Mouse (Mus musculus) Patski (cell line): ENCODE data around the gene Rere. TPM values are rescaled to one million over a fixed set of nuclear protein-coding genes. Genes with fewer than 3 reads are reported as not detected.

Experiments
- ATAC-seq: fragments of 100-300 bp; one replicate; pipeline ENCODE4 v1.8.0; 2021
- CTCF ChIA-PET: fragments of 350-600 bp; sonication (Branson Sonifier 250); formaldehyde crosslinking; loops from one replicate; lab custom pipeline; 2022; ENCODE audit warnings: inconsistent platforms; lab: Charles Lee
- POLR2A ChIA-PET: fragments of 350-600 bp; sonication (Branson Sonifier 250); formaldehyde crosslinking; loops from one replicate; lab custom pipeline; 2022; ENCODE audit warnings: antibody characterized with exemption, inconsistent platforms; lab: Charles Lee
- DNase-seq: peaks from one replicate; pipeline ENCODE4 v3.0.0-alpha.2; 2011; ENCODE audit warnings: low read depth, low spot score
- H3K27me3 ChIP-seq: fragments of 371-371 bp; one replicate; pipeline ENCODE4 v1.5.1; 2021
- CTCF ChIP-seq: fragments of 100-300 bp; IDR thresholded peaks from one replicate; pipeline ENCODE4 v1.5.1; 2021
- in situ Hi-C: fragments of 300-500 bp; cut with MboI; formaldehyde crosslinking; loops from 3 replicates; pipeline ENCODE4 v1.11.1; 2018; ENCODE audit warnings: low pct_unique_long_range_greater_than_20kb, mixed read lengths
- polyA plus RNA-seq: library from polyadenylated mRNA; unstranded; gene quantifications from one replicate; pipeline ENCODE4 v1.2.3, GENCODE M21; 2021

The Rere gene
- polyA plus RNA-seq, 1 experiment from 2014 or later = 155 TPM

GRCm38 (mm10) chr4:150570793-150571192 lies 289.3 kb downstream of the Rere start:
- ATAC-seq (no peak), DNase-seq (no peak)
- in situ Hi-C loops = no loop called here
- CTCF ChIA-PET = interaction anchor here (0.8 to 1.3 kb wide), 2 partner anchors 11 to 27 kb away, joined by 3 read pairs; no protein-coding TSS in a partner anchor
- POLR2A ChIA-PET = interaction anchor here (0.6 to 2.1 kb wide), 5 partner anchors 8 to 831 kb away, joined by 3 to 13 read pairs (median 4); no protein-coding TSS in a partner anchor
- TF ChIP-seq CTCF = no peak
- H3K27me3 ChIP-seq = no peaks in the 10 kb centered on the region

- no peak for TF ChIP-seq CTCF
- ChIA-PET CTCF (interaction anchor here (0.7 to 1.3 kb wide), 2 partner anchors 15 to 18 kb away, joined by 3 to 4 read pairs; no protein-coding TSS in a partner anchor), POLR2A (no interaction called here)
- ATAC-seq (no peak), DNase-seq (no peak)
- H3K27me3 ChIP-seq = no peaks in the 10 kb centered on the region
- in situ Hi-C loops = no loop called here
These were observed 290.8 kb downstream of the Rere start for GRCm38 (mm10) chr4:150572104-150572691.

GRCm38 (mm10) chr4:150572938-150573337 lies 291.5 kb downstream of the Rere start:
- H3K27me3 ChIP-seq = no peaks in the 10 kb centered on the region
- in situ Hi-C loops = no loop called here
- no peak for DNase-seq
- TF ChIP-seq CTCF = no peak
- ChIA-PET POLR2A (no interaction called here), CTCF (no interaction called here)
- ATAC-seq = no peak

- POLR2A ChIA-PET = interaction anchor here (1.0 to 1.2 kb wide), 3 partner anchors 26 to 36 kb away, joined by 3 read pairs; no protein-coding TSS in a partner anchor
- TF ChIP-seq CTCF = no peak
- CTCF ChIA-PET = interaction anchor here (1.2 kb wide), 1 partner anchor 50 kb away, joined by 3 read pairs; no protein-coding TSS in a partner anchor
- DNase-seq = no peak
- H3K27me3 ChIP-seq = no peaks in the 10 kb centered on the region
- no peak for ATAC-seq
- in situ Hi-C loops = no loop called here
These were observed 294.1 kb downstream of the Rere start for GRCm38 (mm10) chr4:150575363-150576092.

GRCm38 (mm10) chr4:150576339-150576738 lies 294.9 kb downstream of the Rere start:
- ChIA-PET CTCF (interaction anchor here (1.2 kb wide), 1 partner anchor 49 kb away, joined by 3 read pairs; no protein-coding TSS in a partner anchor), POLR2A (no interaction called here)
- H3K27me3 ChIP-seq = no peaks in the 10 kb centered on the region
- TF ChIP-seq CTCF = no peak
- DNase-seq (no peak), ATAC-seq (no peak)
- in situ Hi-C loops = no loop called here

- no peak for DNase-seq
- TF ChIP-seq CTCF = no peak
- ATAC-seq = no peak
- H3K27me3 ChIP-seq = no peaks in the 10 kb centered on the region
- in situ Hi-C loops = no loop called here
- CTCF ChIA-PET = no interaction called here
- POLR2A ChIA-PET = no interaction called here
These were observed 296.6 kb downstream of the Rere start for GRCm38 (mm10) chr4:150578021-150578420.

GRCm38 (mm10) chr4:150581931-150582723 lies 300.7 kb downstream of the Rere start:
- DNase-seq (no peak), ATAC-seq (peak; percentile 55)
- no peak for TF ChIP-seq CTCF
- POLR2A ChIA-PET = interaction anchor here (3.1 kb wide), 1 partner anchor 12 kb away, joined by 13 read pairs; no protein-coding TSS in a partner anchor
- in situ Hi-C loops = loop anchor here (10.0 kb wide), 1 partner anchor 307 kb away; no protein-coding TSS in a partner anchor
- H3K27me3 ChIP-seq = no peaks in the 10 kb centered on the region
- CTCF ChIA-PET = no interaction called here

- ChIA-PET POLR2A (interaction anchor here (0.6 to 3.1 kb wide), 3 partner anchors 9 to 13 kb away, joined by 3 to 13 read pairs (median 4); no protein-coding TSS in a partner anchor), CTCF (interaction anchor here (1.2 kb wide), 1 partner anchor 343 kb away, joined by 3 read pairs; no protein-coding TSS in a partner anchor)
- TF ChIP-seq CTCF = no peak
- DNase-seq (peak; percentile 80), ATAC-seq (peak; percentile 59)
- in situ Hi-C loops = loop anchor here (10.0 kb wide), 1 partner anchor 308 kb away; no protein-coding TSS in a partner anchor
- no peaks in the 10 kb centered on the region for H3K27me3 ChIP-seq
These were observed 301.7 kb downstream of the Rere start for GRCm38 (mm10) chr4:150582966-150583776.

GRCm38 (mm10) chr4:150583777-150584135 lies 302.3 kb downstream of the Rere start:
- TF ChIP-seq CTCF = no peak
- POLR2A ChIA-PET = interaction anchor here (0.6 to 3.1 kb wide), 3 partner anchors 9 to 14 kb away, joined by 3 to 13 read pairs (median 4); no protein-coding TSS in a partner anchor
- no peak for DNase-seq
- CTCF ChIA-PET = interaction anchor here (1.2 to 2.1 kb wide), 2 partner anchors 23 to 344 kb away, joined by 3 to 4 read pairs; no protein-coding TSS in a partner anchor
- in situ Hi-C loops = loop anchor here (10.0 kb wide), 1 partner anchor 309 kb away; no protein-coding TSS in a partner anchor
- ATAC-seq = no peak
- no peaks in the 10 kb centered on the region for H3K27me3 ChIP-seq
